Mouse (Mus musculus): ENCODE data around the gene Prkca.
A peak's percentile ranks its signal among the peaks of the same experiment; 100 is the strongest.

Gene Prkca

DNA sequence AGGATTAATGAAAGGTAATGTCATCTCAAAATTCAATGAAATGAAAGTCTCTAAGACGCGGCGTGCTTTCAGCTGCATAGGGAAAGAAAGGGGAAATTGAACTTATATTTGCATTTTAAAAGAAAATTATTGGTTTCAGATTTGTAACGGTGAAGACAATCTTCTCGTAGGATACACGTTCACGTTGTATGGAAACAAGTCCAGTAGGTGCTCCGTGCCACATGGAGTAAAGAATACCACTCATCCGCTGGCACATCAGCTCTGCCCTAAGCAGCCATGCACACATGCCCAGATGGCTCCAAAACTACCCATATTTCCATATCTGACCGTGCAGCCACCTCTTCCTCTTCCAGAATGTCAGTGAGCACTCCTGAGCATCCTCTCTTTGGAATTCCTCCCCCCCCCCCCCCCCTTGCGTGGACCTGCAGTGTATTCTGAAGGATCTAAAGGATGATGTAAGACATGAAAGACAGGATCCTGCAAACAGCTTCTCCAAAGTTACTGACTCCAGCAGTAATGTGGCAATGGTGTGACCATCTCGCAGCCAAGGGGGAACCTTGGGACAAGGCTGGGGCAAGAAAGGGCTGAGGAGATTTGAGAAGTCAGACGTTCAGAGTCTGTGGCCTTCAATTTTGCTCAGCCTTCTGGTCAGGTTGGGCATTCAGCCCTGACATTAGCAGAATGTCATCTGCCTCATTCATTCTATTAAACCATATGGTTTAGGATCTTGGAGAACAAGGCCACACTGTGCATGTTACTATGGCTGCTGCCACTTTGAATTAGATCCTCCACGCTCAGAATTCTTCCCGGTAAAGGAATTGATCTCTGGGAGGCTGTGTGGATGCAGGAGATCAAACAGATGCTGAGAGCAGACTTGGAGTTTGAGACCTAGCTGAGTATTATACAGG is 142.8 kb downstream of the Prkca start:
- no peak for DNase-seq

- DNase-seq: no peak
Observed at GRCm38 (mm10) chr11:108199429-108199985, 144.2 kb downstream of the Prkca start.

- DNase-seq: no peak
Observed at GRCm38 (mm10) chr11:108198592-108198991, 145.1 kb downstream of the Prkca start.

GRCm38 (mm10) chr11:108197427-108198218 is 146.1 kb downstream of the Prkca start:
- peak; percentile 82 for DNase-seq

DNA sequence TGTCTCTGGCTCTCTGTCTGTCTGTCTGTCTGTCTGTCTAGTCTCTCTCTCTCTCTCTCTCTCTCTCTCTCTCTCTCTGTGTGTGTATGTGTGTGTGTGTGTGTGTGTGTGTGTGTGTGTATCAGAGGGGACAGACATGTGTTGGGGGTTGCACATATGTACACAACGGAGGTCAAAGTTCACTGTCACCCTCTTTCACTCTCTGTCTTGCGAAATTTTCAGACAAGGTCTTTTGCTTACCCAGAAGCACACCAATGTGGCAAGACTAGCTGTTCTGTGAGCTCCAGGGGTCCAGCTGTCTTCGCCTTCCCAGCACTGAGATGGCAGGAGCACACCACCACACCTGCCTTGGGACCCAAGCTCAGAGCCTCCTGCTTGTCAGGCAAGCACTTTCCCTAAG is 146.9 kb downstream of the Prkca start:
- no peak for DNase-seq

- DNase-seq: no peak
Observed at GRCm38 (mm10) chr11:108190298-108190697, 153.4 kb downstream of the Prkca start.

GRCm38 (mm10) chr11:108189362-108189761 is 154.4 kb downstream of the Prkca start:
- no peak for DNase-seq

GRCm38 (mm10) chr11:108182421-108182820 is 161.3 kb downstream of the Prkca start:
- DNase-seq: no peak

DNA sequence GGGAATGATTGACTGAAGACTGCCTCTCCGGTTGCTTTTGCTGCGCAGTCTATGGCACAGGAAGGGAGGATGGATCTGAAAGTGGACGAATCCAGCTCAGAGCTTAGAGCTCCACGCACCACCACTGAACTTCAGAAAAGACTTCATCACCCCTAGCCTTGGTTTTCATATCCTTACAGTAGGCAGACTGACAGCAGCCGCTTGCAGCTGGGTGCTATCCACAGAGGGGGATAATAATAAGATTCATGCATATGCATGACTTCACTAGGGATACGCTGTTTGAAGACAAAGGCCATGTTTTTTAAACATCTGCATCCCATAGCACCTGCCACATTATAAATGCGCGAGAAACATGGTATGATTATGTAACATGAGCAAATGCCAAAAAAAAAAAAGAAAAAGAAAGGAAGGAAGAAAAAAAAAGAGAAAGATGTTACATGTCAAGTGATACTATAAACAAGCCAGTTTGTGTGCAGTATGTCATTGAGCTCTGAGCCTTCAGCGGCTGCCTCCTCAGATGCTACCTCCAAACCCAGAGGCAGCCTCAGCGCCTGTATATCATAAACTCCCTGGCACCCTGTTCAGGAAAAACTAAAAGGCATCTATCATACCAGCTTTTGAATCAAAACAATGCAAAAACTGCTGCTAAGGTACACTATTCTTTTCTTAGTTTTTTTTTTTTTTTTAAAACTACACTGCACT is 162.6 kb downstream of the Prkca start:
- DNase-seq: no peak

- DNase-seq: no peak
Observed at GRCm38 (mm10) chr11:108178802-108179201, 164.9 kb downstream of the Prkca start.

- no peak for DNase-seq
Observed at GRCm38 (mm10) chr11:108178258-108178657, 165.5 kb downstream of the Prkca start.

DNA sequence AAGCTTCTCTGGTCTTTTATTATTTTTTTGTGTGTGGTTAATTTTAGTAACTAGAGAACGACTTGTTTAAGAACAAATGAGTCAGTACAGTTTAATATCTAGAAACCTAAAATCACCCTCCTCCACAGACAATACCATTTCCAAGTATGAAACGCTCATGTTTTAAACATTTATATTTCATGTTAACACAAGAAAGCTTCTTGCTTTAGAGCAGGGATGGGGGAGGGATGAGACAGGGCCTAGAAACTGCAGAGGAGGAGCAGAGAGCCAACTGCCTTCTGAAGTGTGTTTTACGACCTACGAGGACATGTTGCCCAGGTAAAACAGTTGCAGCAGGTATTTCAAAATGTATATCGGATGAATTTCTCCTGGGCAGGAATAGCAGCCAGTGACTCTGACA is 167.0 kb downstream of the Prkca start:
- DNase-seq: no peak

DNA sequence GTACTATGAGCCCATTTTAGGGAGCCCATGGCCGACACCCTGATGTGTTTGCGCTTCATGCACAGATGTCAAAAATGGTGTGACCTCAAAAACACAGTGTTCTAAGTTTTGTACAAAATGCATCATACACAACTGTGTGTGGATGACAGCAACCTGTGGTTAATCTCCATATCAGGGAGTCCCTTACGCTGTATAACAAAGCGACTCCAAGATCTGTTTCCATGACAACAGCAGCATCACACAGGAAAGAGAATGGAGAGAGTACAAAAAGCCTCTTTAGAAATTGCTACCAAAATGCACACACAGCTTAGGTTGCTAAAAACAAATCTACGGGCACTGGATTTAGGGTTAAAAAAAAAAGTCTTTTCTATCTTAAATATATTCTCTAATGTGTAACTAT is 171.8 kb downstream of the Prkca start:
- no peak for DNase-seq

GRCm38 (mm10) chr11:108171260-108171659 is 172.5 kb downstream of the Prkca start:
- DNase-seq: no peak

- no peak for DNase-seq
Observed at GRCm38 (mm10) chr11:108170107-108170506, 173.6 kb downstream of the Prkca start.

GRCm38 (mm10) chr11:108165725-108166124 is 178.0 kb downstream of the Prkca start:
- DNase-seq: no peak

GRCm38 (mm10) chr11:108162639-108163038 is 181.1 kb downstream of the Prkca start:
- DNase-seq: no peak

- DNase-seq: no peak
Observed at GRCm38 (mm10) chr11:108162110-108162509, 181.6 kb downstream of the Prkca start.

- DNase-seq: no peak
Observed at GRCm38 (mm10) chr11:108160056-108160455, 183.7 kb downstream of the Prkca start.

DNA sequence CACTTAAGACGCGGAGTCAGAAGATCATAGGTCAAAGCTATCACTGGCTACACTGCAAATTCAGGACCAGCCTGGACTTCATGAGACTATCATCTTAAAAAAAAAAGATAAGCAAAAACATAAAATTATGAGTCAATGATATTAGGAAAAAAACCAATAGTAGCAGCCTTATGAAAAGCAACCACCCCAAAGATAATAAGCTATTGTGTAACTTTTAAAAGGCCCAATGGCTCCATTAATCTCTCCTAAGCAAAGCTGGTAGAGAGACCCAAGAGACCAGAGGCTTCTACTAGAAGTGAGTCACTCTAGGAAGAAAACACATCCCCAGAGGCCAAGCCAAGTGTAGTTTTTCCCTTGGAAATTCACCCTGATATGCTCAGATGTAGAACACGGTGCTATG is 185.7 kb downstream of the Prkca start:
- DNase-seq: no peak

DNA sequence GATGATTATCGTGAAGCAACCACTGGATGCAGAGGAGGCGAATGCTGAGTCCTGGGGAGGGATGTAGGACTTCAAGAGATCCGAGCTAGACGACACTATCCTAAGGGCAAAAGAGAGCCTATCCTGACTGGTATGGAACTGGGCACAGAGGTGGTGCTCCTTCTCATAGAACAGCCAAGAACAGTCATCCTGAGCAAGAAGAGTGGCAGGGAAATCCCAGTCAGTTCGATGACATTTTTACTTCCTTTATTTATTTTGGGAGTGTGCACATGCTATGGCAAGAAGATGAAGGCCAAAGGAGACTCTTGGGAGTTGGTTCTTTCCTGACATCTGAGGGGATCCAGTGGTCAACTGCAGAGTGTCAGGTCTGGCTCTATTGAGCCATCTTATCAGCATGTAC is 186.7 kb downstream of the Prkca start:
- no peak for DNase-seq

- DNase-seq: no peak
Observed at GRCm38 (mm10) chr11:108156107-108156506, 187.6 kb downstream of the Prkca start.

DNA sequence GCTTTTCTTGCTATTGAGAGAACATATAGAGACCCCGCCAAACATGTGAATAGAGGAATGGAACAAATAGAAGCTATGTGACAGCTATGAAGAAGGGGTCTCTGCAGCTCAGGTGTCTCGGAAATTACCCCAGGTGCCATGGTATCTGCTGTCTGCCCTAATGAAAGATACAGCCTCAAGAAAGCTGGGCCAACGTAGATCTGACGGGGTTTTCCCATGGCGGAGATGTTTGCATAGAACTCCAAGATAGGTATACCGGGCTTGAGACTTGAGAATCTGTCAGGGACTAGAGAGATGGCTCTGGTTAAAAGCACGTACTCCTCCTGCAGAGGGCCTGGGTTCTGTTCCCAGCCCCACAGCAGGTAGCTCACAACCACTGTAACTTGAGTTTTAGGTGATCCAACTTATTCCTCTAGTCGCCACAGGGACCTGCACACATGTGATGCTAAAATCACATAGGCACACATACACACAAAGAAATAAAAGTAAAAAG is 188.6 kb downstream of the Prkca start:
- no peak for DNase-seq
